Mouse (Mus musculus): Measurements from ENCODE around the gene Gm11757. TPM values are rescaled to one million over a fixed set of nuclear protein-coding genes. Genes with fewer than 3 reads are reported as not detected.
"Not testable (repeated sequence)": the region's sequence is repeated elsewhere in the genome, so short reads cannot be mapped to it uniquely, and the experiment has no call there.

The Gm11757 gene
- total RNA-seq (2021), result under 1 TPM in 1 of 2 experiments, not detected in 1; 0.20 TPM
- long read RNA-seq, experiment 1, result 0 reads
- long read RNA-seq, experiment 2, result 0 reads

GRCm38 (mm10) chr4:73891012-73891411 is at the start of gene Gm11757:
Gm11757 (minus strand) TSS chr4:73891112.
- DNase-seq; H3K4me3 ChIP-seq; intact Hi-C loops (cut with DNase I); H3K27ac ChIP-seq: not testable (repeated sequence)

- DNase-seq; H3K4me3 ChIP-seq; intact Hi-C loops (cut with DNase I); H3K27ac ChIP-seq: not testable (repeated sequence)
Observed at GRCm38 (mm10) chr4:73920660-73921059, 29.7 kb upstream of the Gm11757 start, which contains the start of gene Gm11756. Gm11756 (minus strand) TSS chr4:73920760.

GRCm38 (mm10) chr4:73905853-73906252 is 14.9 kb upstream of the Gm11757 start, which contains the start of gene Gm13871:
Gm13871 (minus strand) TSS chr4:73905953.
- H3K27ac ChIP-seq; intact Hi-C loops (cut with DNase I); DNase-seq; H3K4me3 ChIP-seq: not testable (repeated sequence)

- H3K4me3 ChIP-seq; intact Hi-C loops (cut with DNase I); H3K27ac ChIP-seq; DNase-seq: not testable (repeated sequence)
Observed at GRCm38 (mm10) chr4:73876166-73876565, 14.7 kb downstream of the Gm11757 start, which contains the start of gene Gm11758. Gm11758 (minus strand) TSS chr4:73876266.

Other genes starting within 250 kb of the Gm11757 start
- not detected for gene Gm11239, start 222.8 kb downstream of the Gm11757 start, total RNA-seq (2021)
- not detected for gene Gm428, start 207.6 kb downstream of the Gm11757 start, total RNA-seq (2021)
- gene Rasef, start 100.1 kb downstream of the Gm11757 start, total RNA-seq (2021), result not detected
- not detected for gene Gm11758, start 14.8 kb downstream of the Gm11757 start, total RNA-seq (2021)
- gene Gm13871, start 14.8 kb upstream of the Gm11757 start, total RNA-seq (2021), result under 1 TPM in 1 of 2 experiments, not detected in 1; 0.20 TPM
- 1 to 10 TPM in 1 of 2 experiments, not detected in 1; 1.3 TPM for gene Gm11756, start 29.6 kb upstream of the Gm11757 start, total RNA-seq (2021)
- gene 2310002L09Rik, start 59.7 kb upstream of the Gm11757 start, total RNA-seq (2021), result 100 to 1,000 TPM; 117 to 174 TPM
- gene Frmd3, start 122.3 kb upstream of the Gm11757 start, total RNA-seq (2021), result under 1 TPM; 0.11 to 0.18 TPM

Data from gastrocnemius, adult 2 months (tissue).